Comparison of ENCODE assay signal across 8 mouse cellular contexts in genomic region chr13:70841421-70841904, GRCm38 (mm10). TPM values are rescaled to one million over a fixed set of nuclear protein-coding genes. Genes with fewer than 3 reads are reported as not detected.
DNase-seq lines count a peak whose midpoint lies in the region; ATAC-seq and TF ChIP-seq lines count a peak whose summit lies in the region.

Adamts16 (minus strand) TSS chr13:70841811.

- peak within 1 kb of the TSS; percentile 44 for H3K4me3 ChIP-seq in ES-Bruce4 (ENCODE audit: low read depth, low read length)
- H3K4me3 ChIP-seq in forebrain, postnatal 0 days (ENCODE audit: low read depth, low read length): peak within 1 kb of the TSS; percentile 38
- peak within 1 kb of the TSS; percentile 33 for H3K4me3 ChIP-seq in limb, embryonic 13.5 days
- H3K4me3 ChIP-seq in small intestine, adult 2 months (ENCODE audit: low read depth, low read length): peak within 1 kb of the TSS; percentile 41

- peak within 1 kb of the TSS; percentile 67 for H3K4me2 ChIP-seq in forebrain, postnatal 0 days (ENCODE audit: low read depth)
- peak within 1 kb of the TSS; percentile 58 for H3K4me2 ChIP-seq in limb, embryonic 13.5 days (replicated peaks)

- 3% methylated on average over 18 of the region's 18 CpGs for WGBS in forebrain, postnatal 0 days
- 4% methylated on average over 18 of the region's 18 CpGs for WGBS in limb, embryonic 13.5 days
- 4% methylated on average over 18 of the region's 18 CpGs for WGBS in small intestine, adult 2 months

- no peak within 1 kb of the TSS for H3K9ac ChIP-seq in ES-Bruce4 (ENCODE audit: low read depth, poor library complexity, severe bottlenecking)
- peak within 1 kb of the TSS; percentile 49 for H3K9ac ChIP-seq in forebrain, postnatal 0 days
- peak within 1 kb of the TSS; percentile 31; the same call in 1 of the 2 replicates for H3K9ac ChIP-seq in limb, embryonic 13.5 days

- peak; percentile 18 for DNase-seq in embryo, embryonic 11 days
- no peak for DNase-seq in embryo, embryonic 10 days (ENCODE audit: low spot score)
- peak; percentile 27 for DNase-seq in forebrain, postnatal 0 days
- DNase-seq in left cerebral cortex, adult 9 months (ENCODE audit: low spot score in 2 of 2): no peak

- H3K27ac ChIP-seq in ES-Bruce4 (ENCODE audit: insufficient read depth, low read length): no peak within 1 kb of the TSS
- H3K27ac ChIP-seq in forebrain, postnatal 0 days (ENCODE audit: low read depth, low read length): no peak within 1 kb of the TSS
- no peak within 1 kb of the TSS for H3K27ac ChIP-seq in limb, embryonic 13.5 days
- H3K27ac ChIP-seq in small intestine, adult 2 months (ENCODE audit: insufficient read depth, low read depth, low read length): no peak within 1 kb of the TSS

- no peaks in the 10 kb centered on the region for H3K9me3 ChIP-seq in ES-Bruce4 (replicated peaks; ENCODE audit: control insufficient read depth, insufficient read depth, low read length, poor library complexity, severe bottlenecking)
- no peaks in the 10 kb centered on the region for H3K9me3 ChIP-seq in forebrain, postnatal 0 days (ENCODE audit: low read length)
- no peaks in the 10 kb centered on the region for H3K9me3 ChIP-seq in limb, embryonic 13.5 days

- no peak for TF ChIP-seq POLR2A in ES-Bruce4 (IDR thresholded peaks at IDR 0.05; ENCODE audit: insufficient read depth, low read length)
- TF ChIP-seq POLR2A in small intestine, adult 2 months (IDR thresholded peaks at IDR 0.05; ENCODE audit: low read depth, low read length): no peak

- peak; percentile 69 for ATAC-seq in forebrain, postnatal 0 days
- ATAC-seq in limb, embryonic 13.5 days (ENCODE audit: low FRiP score, low read depth): no peak
- no peak for ATAC-seq in erythroblast, adult 5-6 weeks (replicated peaks; ENCODE audit: low FRiP score, poor library complexity, severe bottlenecking)

- H3K27me3 ChIP-seq in ES-Bruce4 (ENCODE audit: control insufficient read depth, insufficient read depth, low read length, poor library complexity, severe bottlenecking): no peaks in the 10 kb centered on the region
- H3K27me3 ChIP-seq in forebrain, postnatal 0 days (ENCODE audit: insufficient read depth, low read length): peaks cover 5% of the 10 kb centered on the region; the same call in 1 of the 2 replicates
- peaks cover 49% of the 10 kb centered on the region for H3K27me3 ChIP-seq in limb, embryonic 13.5 days
- peaks cover 5% of the 10 kb centered on the region; the same call in 1 of the 2 replicates for H3K27me3 ChIP-seq in small intestine, adult 2 months (ENCODE audit: control insufficient read depth, insufficient read depth, low read length)

- peaks cover 2% of the 10 kb centered on the region for H3K4me1 ChIP-seq in ES-Bruce4 (ENCODE audit: control insufficient read depth, insufficient read depth, low read length)
- no peaks in the 10 kb centered on the region for H3K4me1 ChIP-seq in forebrain, postnatal 0 days (ENCODE audit: insufficient read depth)
- H3K4me1 ChIP-seq in limb, embryonic 13.5 days: peaks cover 7% of the 10 kb centered on the region
- peaks cover 18% of the 10 kb centered on the region for H3K4me1 ChIP-seq in small intestine, adult 2 months (ENCODE audit: control insufficient read depth, insufficient read depth, insufficient read length, low read length)

- no peak for TF ChIP-seq CTCF in ES-Bruce4 (IDR thresholded peaks at IDR 0.05; ENCODE audit: low read depth, low read length)
- peak; percentile 52 for TF ChIP-seq CTCF in forebrain, postnatal 0 days (IDR thresholded peaks at IDR 0.05; ENCODE audit: low read depth)
- TF ChIP-seq CTCF in small intestine, adult 2 months (IDR thresholded peaks at IDR 0.05; ENCODE audit: extremely low read depth, insufficient read length, insufficient replicate concordance, low read depth, low read length): no peak

- TF ChIP-seq EP300 in ES-Bruce4 (IDR thresholded peaks at IDR 0.05; ENCODE audit: insufficient read depth, low read depth, low read length): no peak

- H3K36me3 ChIP-seq in ES-Bruce4 (ENCODE audit: control insufficient read depth, insufficient read depth, low read length, poor library complexity, severe bottlenecking): no peaks in the 10 kb centered on the region
- H3K36me3 ChIP-seq in forebrain, postnatal 0 days (ENCODE audit: insufficient read depth): no peaks in the 10 kb centered on the region
- H3K36me3 ChIP-seq in limb, embryonic 13.5 days: no peaks in the 10 kb centered on the region
- no peaks in the 10 kb centered on the region for H3K36me3 ChIP-seq in small intestine, adult 2 months (ENCODE audit: control insufficient read depth, insufficient read depth, low read length)

RNA-seq across cellular contexts. Expression of gene Adamts16, which starts in this region (rescaled TPM):
- polyA plus RNA-seq in ES-Bruce4 (2011; ENCODE audit: insufficient read depth, insufficient read length, low read depth, missing spikeins): not detected in 2 replicates
- 1.7 and 3.8 TPM in 2 replicates for total RNA-seq in forebrain, postnatal 0 days (2014; rRNA removed)
- polyA plus RNA-seq in forebrain, postnatal 0 days (2015; fragmentation: Nextera tagmentation; extraction: Ambion mirVana): 0.57 and 1.0 TPM in 2 replicates
- 1.9 and 2.1 TPM in 2 replicates for polyA plus RNA-seq in limb, embryonic 13.5 days (2015; fragmentation: Nextera tagmentation; extraction: Ambion mirVana)
- 0.08 TPM in 1 of 2 replicates, not detected in the other for polyA plus RNA-seq in small intestine, adult 2 months (2012; rRNA removed)
- not detected in 2 replicates for total RNA-seq in erythroblast, adult 5-6 weeks (2015; ENCODE audit: low replicate concordance)
- total RNA-seq in erythroblast, adult 5-6 weeks (2017; ENCODE audit: low replicate concordance): not detected in 2 replicates

Comparison
In these comparisons a context has a peak if more than half of its experiments do, and no peak if none do; other contexts are left out.
1. DNase-seq: peak in embryo, embryonic 11 days (single experiment) and forebrain, postnatal 0 days (single experiment); none in embryo, embryonic 10 days (single experiment) and left cerebral cortex, adult 9 months (0 of 2).
2. Peak in every context shown above with its lines, with median percentiles within 50 percentile points of each other: H3K4me3 ChIP-seq.